Mouse (Mus musculus) midbrain, embryonic 16.5 days (tissue): ENCODE data around the gene Exoc7. TPM values are rescaled to one million over a fixed set of nuclear protein-coding genes. Genes with fewer than 3 reads are reported as not detected.

Experiments
- ATAC-seq: fragments of 200-750 bp; cut with Nextera tagmentation; 2 replicates; pipeline ENCODE4 v1.8.0; 2017; ENCODE audit warnings: moderate TSS enrichment
- H3K27ac ChIP-seq: fragments of 300-500 bp; sonication (generic); 2 replicates; pipeline ENCODE4 v1.5.1; 2014; ENCODE audit warnings: mild to moderate bottlenecking, low read length, mixed read lengths
- H3K27me3 ChIP-seq: fragments of 300-500 bp; sonication (generic); 2 replicates; pipeline ENCODE4 v1.6.1; 2014; ENCODE audit warnings: low read depth, low read length, mixed read lengths; ENCODE audit not compliant: control insufficient read depth, insufficient read depth
- H3K36me3 ChIP-seq: fragments of 300-500 bp; sonication (generic); 2 replicates; pipeline ENCODE4 v1.6.1; 2014; ENCODE audit warnings: mild to moderate bottlenecking, low read length, moderate library complexity, mixed read lengths; ENCODE audit not compliant: control insufficient read depth, insufficient read depth
- H3K4me1 ChIP-seq: fragments of 300-500 bp; sonication (generic); 2 replicates; pipeline ENCODE4 v1.6.1; 2014; ENCODE audit warnings: mild to moderate bottlenecking, low read length, mixed read lengths; ENCODE audit not compliant: control insufficient read depth, insufficient read depth
- H3K4me2 ChIP-seq: fragments of 300-500 bp; sonication (generic); 2 replicates; pipeline ENCODE4 v1.6.1; 2014; ENCODE audit warnings: mild to moderate bottlenecking, low read length, mixed read lengths
- H3K4me3 ChIP-seq: fragments of 300-500 bp; sonication (generic); 2 replicates; pipeline ENCODE4 v1.5.1; 2014; ENCODE audit warnings: low read depth, mild to moderate bottlenecking, low read length, moderate library complexity, mixed read lengths
- H3K9ac ChIP-seq: fragments of 300-500 bp; sonication (generic); 2 replicates; pipeline ENCODE4 v1.6.1; 2014; ENCODE audit warnings: low read depth, low read length, mixed read lengths
- H3K9me3 ChIP-seq: fragments of 300-500 bp; sonication (generic); replicated peaks from 2 replicates; pipeline ENCODE4 v1.6.1; 2014; ENCODE audit warnings: mild to moderate bottlenecking, low read length, mixed read lengths; ENCODE audit not compliant: control insufficient read depth, poor library complexity, severe bottlenecking
- WGBS: fragments of 180-500 bp; shearing (Covaris S2); extraction: QIAGEN DNeasy Blood & Tissue Kit; methylation state at CpG from one replicate; pipeline ENCODE4 v1.1.7; 2014; 5-methylcytosine and 5-hydroxymethylcytosine counted together
- polyA plus RNA-seq: library from polyadenylated mRNA; unstranded; fragments of >200 nt; fragmentation: Nextera tagmentation; extraction: Ambion mirVana; gene quantifications from 2 replicates; pipeline ENCODE4 v1.2.1, GENCODE M21; 2015

Gene Exoc7
- polyA plus RNA-seq, 1 experiment from 2014 or later: 127 TPM

GRCm38 (mm10) chr11:116273469-116274044 lies 33.5 kb downstream of the Exoc7 start:
- Histone ChIP-seq H3K4me2 (peak overlapping the region; percentile 87), H3K9me3 (no peaks in the 10 kb centered on the region), H3K4me3 (peak overlapping the region; percentile 90), H3K36me3 (peaks cover 10% of the 10 kb centered on the region), H3K27me3 (no peaks in the 10 kb centered on the region), H3K4me1 (peaks cover 28% of the 10 kb centered on the region), H3K9ac (peak overlapping the region; percentile 77), H3K27ac (peak overlapping the region; percentile 62; the same call in 1 of the 2 replicates)
- WGBS: under 1% methylated on average over 33 of the region's 39 CpGs
- peak; percentile 66 for ATAC-seq

- WGBS: 60% methylated on average over 12 of the region's 12 CpGs
- no peaks in the 10 kb centered on the region for H3K27me3 ChIP-seq
- H3K4me3 ChIP-seq: peak overlapping the region; percentile 90
- peaks cover 13% of the 10 kb centered on the region for H3K36me3 ChIP-seq
- peak overlapping the region; percentile 87 for H3K4me2 ChIP-seq
- H3K27ac ChIP-seq: no peak overlapping the region
- H3K9me3 ChIP-seq: no peaks in the 10 kb centered on the region
- H3K4me1 ChIP-seq: peaks cover 28% of the 10 kb centered on the region
- peak overlapping the region; percentile 77 for H3K9ac ChIP-seq
- ATAC-seq: no peak
Measured at GRCm38 (mm10) chr11:116272589-116273468, 34.2 kb downstream of the Exoc7 start.

GRCm38 (mm10) chr11:116269560-116269959 lies 37.5 kb downstream of the Exoc7 start:
- Histone ChIP-seq H3K4me3 (no peak overlapping the region), H3K4me2 (no peak overlapping the region), H3K9me3 (no peaks in the 10 kb centered on the region), H3K4me1 (peaks cover 24% of the 10 kb centered on the region), H3K9ac (no peak overlapping the region), H3K27ac (no peak overlapping the region), H3K36me3 (peaks cover 30% of the 10 kb centered on the region), H3K27me3 (no peaks in the 10 kb centered on the region)
- 89% methylated on average over 8 of the region's 8 CpGs for WGBS
- ATAC-seq: no peak

- peaks cover 36% of the 10 kb centered on the region for H3K36me3 ChIP-seq
- no peak overlapping the region for H3K9ac ChIP-seq
- no peak for ATAC-seq
- H3K9me3 ChIP-seq: no peaks in the 10 kb centered on the region
- 97% methylated on average over 6 of the region's 6 CpGs for WGBS
- H3K4me2 ChIP-seq: no peak overlapping the region
- peaks cover 23% of the 10 kb centered on the region for H3K4me1 ChIP-seq
- H3K4me3 ChIP-seq: no peak overlapping the region
- no peak overlapping the region for H3K27ac ChIP-seq
- H3K27me3 ChIP-seq: no peaks in the 10 kb centered on the region
Measured at GRCm38 (mm10) chr11:116268313-116268712, 38.7 kb downstream of the Exoc7 start.

- Histone ChIP-seq H3K4me1 (peaks cover 17% of the 10 kb centered on the region), H3K9me3 (no peaks in the 10 kb centered on the region), H3K27ac (no peak overlapping the region), H3K4me2 (no peak overlapping the region), H3K27me3 (no peaks in the 10 kb centered on the region), H3K9ac (no peak overlapping the region), H3K4me3 (no peak overlapping the region), H3K36me3 (peaks cover 41% of the 10 kb centered on the region)
- no peak for ATAC-seq
- 86% methylated on average over 8 of the region's 8 CpGs for WGBS
Measured at GRCm38 (mm10) chr11:116267637-116268036, 39.4 kb downstream of the Exoc7 start.

DNA sequence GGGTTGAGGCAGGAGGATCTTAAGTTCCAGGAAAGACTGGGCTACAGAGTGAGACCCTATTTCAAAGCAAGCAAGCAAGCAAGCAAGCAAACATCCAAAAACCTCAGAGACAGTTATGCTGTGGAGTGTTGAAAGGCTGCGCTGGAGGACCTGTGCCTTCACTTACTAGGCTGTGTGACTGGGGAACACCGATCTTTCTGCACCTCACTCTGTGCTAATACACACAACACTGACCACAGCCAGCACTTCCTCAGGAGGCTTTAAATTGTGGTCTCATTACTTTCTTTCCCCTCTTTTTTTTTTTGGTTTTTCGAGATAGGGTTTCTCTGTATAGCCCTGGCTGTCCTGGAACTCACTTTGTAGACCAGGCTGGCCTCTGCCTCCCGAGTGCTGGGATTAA lies 41.2 kb downstream of the Exoc7 start:
- H3K9ac ChIP-seq: no peak overlapping the region
- H3K9me3 ChIP-seq: no peaks in the 10 kb centered on the region
- no peak overlapping the region for H3K4me3 ChIP-seq
- no peak for ATAC-seq
- no peak overlapping the region for H3K4me2 ChIP-seq
- 96% methylated on average over 4 of the region's 4 CpGs for WGBS
- peaks cover 52% of the 10 kb centered on the region for H3K36me3 ChIP-seq
- no peaks in the 10 kb centered on the region for H3K27me3 ChIP-seq
- 0 out of 2 replicates have a peak, but pooled peaks cover 4% of the 10 kb centered on the region for H3K4me1 ChIP-seq
- no peak overlapping the region for H3K27ac ChIP-seq

GRCm38 (mm10) chr11:116265352-116265751 lies 41.7 kb downstream of the Exoc7 start:
- Histone ChIP-seq H3K4me2 (no peak overlapping the region), H3K9me3 (no peaks in the 10 kb centered on the region), H3K4me3 (no peak overlapping the region), H3K27ac (no peak overlapping the region), H3K9ac (no peak overlapping the region), H3K27me3 (no peaks in the 10 kb centered on the region), H3K36me3 (peaks cover 57% of the 10 kb centered on the region), H3K4me1 (0 out of 2 replicates have a peak, but pooled peaks cover under 1% of the 10 kb centered on the region)
- 94% methylated on average over 11 of the region's 11 CpGs for WGBS
- no peak for ATAC-seq

DNA sequence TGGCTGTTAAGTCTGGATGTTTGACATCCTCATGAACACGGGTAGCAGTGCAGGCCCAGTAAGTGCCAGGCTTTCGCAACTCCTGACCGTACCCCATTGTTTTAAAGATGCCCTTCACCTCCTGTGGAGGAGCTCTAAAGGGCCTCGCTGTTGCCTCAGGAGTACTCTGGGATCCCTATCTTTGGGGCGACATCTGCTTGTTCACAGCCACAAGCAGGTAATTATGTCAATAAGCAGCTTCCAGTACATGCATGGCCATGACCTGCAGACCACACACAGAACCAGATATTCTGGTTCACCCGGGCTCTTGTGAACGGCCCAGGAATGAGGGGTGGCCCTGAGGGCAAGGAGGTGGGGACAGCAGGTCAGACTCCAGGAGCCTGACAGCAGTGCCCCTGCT lies 46.8 kb downstream of the Exoc7 start:
- 93% methylated on average over 7 of the region's 7 CpGs for WGBS

DNA sequence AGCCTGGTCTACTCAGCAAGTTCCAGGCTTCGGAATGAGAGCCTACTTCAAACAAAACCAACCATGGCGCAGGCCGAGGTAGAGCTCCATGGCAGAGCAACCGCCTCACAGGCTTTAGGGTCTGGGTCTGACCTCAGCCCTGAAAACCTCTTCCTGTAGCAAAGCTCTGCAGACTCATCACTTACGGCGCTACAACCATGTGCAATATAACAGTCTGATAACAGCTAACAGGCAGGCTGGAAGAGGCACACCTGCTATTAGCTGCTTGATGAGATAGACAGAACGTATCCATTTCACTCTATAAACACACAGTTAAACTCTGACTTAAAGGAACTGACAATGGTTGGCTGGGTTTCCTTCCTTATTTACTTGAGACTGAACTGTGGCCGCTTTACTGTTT lies 47.6 kb downstream of the Exoc7 start:
- no peak for ATAC-seq
- no peak overlapping the region for H3K4me2 ChIP-seq
- peaks cover 56% of the 10 kb centered on the region for H3K36me3 ChIP-seq
- no peaks in the 10 kb centered on the region for H3K27me3 ChIP-seq
- 95% methylated on average over 8 of the region's 8 CpGs for WGBS
- H3K4me1 ChIP-seq: no peaks in the 10 kb centered on the region
- H3K4me3 ChIP-seq: no peak overlapping the region
- no peak overlapping the region for H3K9ac ChIP-seq
- no peaks in the 10 kb centered on the region for H3K9me3 ChIP-seq
- no peak overlapping the region for H3K27ac ChIP-seq

More for the DNA sequence above, 46.8 kb downstream of the Exoc7 start:
- H3K27ac ChIP-seq: no peak overlapping the region
- H3K36me3 ChIP-seq: peaks cover 49% of the 10 kb centered on the region
- H3K4me3 ChIP-seq: no peak overlapping the region
- no peak overlapping the region for H3K9ac ChIP-seq
- no peak overlapping the region for H3K4me2 ChIP-seq
- H3K27me3 ChIP-seq: no peaks in the 10 kb centered on the region
- ATAC-seq: no peak
- no peaks in the 10 kb centered on the region for H3K4me1 ChIP-seq
- H3K9me3 ChIP-seq: no peaks in the 10 kb centered on the region
